Mouse (Mus musculus) erythroblast, embryonic 14.5 days (primary cell): ENCODE measurements around the gene Sgcd. TPM values are rescaled to one million over a fixed set of nuclear protein-coding genes. Genes with fewer than 3 reads are reported as not detected.

ENCODE experiments used
- H3K27me3 ChIP-seq: 2 replicates; pipeline ENCODE4 v1.6.1; 2012; ENCODE audit warnings: inconsistent platforms; ENCODE audit not compliant: control insufficient read depth
- H3K36me3 ChIP-seq: 2 replicates; pipeline ENCODE4 v1.6.1; 2012; ENCODE audit warnings: mild to moderate bottlenecking, inconsistent platforms; ENCODE audit not compliant: control insufficient read depth
- H3K4me1 ChIP-seq: 2 replicates; pipeline ENCODE4 v1.6.1; 2012; ENCODE audit warnings: inconsistent platforms; ENCODE audit not compliant: control insufficient read depth
- H3K4me3 ChIP-seq: replicated peaks from 2 replicates; pipeline ENCODE3; 2012; ENCODE audit warnings: moderate library complexity, mild to moderate bottlenecking, inconsistent platforms
- H3K9me3 ChIP-seq: 2 replicates; pipeline ENCODE4 v1.6.1; 2012; ENCODE audit warnings: low read length, inconsistent platforms, mixed read lengths; ENCODE audit not compliant: control insufficient read depth
- GATA1 ChIP-seq: IDR thresholded peaks from 2 replicates; pipeline ENCODE4 v1.6.1; 2012; ENCODE audit warnings: low read length, inconsistent platforms, mixed read lengths
- TAL1 ChIP-seq: IDR thresholded peaks from 3 replicates; pipeline ENCODE4 v1.6.1; 2012; ENCODE audit warnings: low read length, inconsistent platforms, mixed read lengths
- polyA plus RNA-seq: library from polyadenylated mRNA; stranded (reverse); fragments of >175 nt; gene quantifications from 2 replicates; pipeline ENCODE4 v1.2.3, GENCODE M21; 2012

Sgcd gene
- polyA plus RNA-seq, 1 experiment: not detected

DNA sequence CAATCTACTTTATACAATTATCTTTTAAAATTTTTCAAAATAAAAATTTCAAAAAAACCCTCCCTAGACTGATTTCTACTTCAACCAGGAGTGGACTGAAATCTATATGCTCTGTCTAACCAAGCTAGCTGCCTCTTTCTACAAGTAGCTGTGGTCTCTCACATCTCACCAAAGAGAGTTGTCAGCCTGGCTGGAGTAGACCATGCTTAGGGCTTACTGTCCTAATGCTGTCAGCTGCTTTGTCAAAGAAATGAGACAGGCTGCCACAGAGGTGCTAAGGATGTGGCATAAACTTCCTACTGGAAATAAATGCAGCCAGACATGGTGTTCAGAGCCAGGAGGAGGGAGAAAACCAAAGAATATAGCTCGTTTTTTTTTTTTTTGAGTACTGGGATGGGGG lies 760.5 kb downstream of the Sgcd start:
- Histone ChIP-seq H3K4me1 (no peaks in the 10 kb centered on the region), H3K27me3 (no peaks in the 10 kb centered on the region), H3K4me3 (no peak overlapping the region), H3K9me3 (no peaks in the 10 kb centered on the region), H3K36me3 (no peaks in the 10 kb centered on the region)
- no peak for TF ChIP-seq GATA1
- no peak for TF ChIP-seq TAL1

DNA sequence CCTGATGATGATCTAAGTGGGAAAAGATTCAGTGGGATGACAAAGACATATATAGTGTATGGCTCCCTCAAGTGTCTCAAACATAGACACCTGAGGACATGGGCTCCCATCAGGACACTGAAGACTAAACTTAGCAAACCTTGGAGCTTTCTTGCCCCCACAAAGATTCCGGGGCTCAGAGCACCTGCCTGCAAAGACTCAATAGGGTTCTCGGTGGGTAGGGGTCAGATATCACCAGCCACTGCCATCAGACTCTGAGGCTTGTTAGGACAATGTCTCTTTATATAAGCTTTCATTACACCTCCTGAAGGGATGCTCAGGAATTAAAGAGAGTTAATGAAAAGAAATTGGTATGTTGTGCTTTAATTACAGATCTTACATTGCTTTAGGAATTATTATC lies 764.6 kb downstream of the Sgcd start:
- no peak overlapping the region for H3K4me3 ChIP-seq
- TF ChIP-seq GATA1 (no peak), TAL1 (no peak)
- H3K4me1 ChIP-seq: no peaks in the 10 kb centered on the region
- no peaks in the 10 kb centered on the region for H3K36me3 ChIP-seq
- H3K27me3 ChIP-seq: no peaks in the 10 kb centered on the region
- no peaks in the 10 kb centered on the region for H3K9me3 ChIP-seq

DNA sequence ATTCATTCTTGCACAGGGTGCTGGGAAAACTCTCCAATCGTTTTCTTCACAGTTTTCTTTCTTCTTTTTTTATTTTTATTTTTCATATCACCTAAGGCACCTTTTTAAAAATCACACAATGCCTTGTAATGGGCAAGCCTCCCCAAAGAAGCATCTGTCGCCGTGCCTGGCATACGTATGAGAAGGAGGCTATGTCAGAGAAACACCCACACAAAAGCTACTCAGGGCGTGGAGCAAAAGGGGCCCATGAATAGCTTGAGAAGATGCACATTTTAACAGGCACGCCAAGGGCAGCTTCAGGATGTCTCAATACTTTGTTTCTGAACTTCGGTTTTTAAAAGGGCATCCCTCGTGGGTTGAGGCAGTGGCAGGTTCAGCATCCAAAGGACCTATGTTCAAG lies 777.2 kb downstream of the Sgcd start:
- Histone ChIP-seq H3K4me1 (no peaks in the 10 kb centered on the region), H3K9me3 (no peaks in the 10 kb centered on the region), H3K4me3 (no peak overlapping the region), H3K27me3 (no peaks in the 10 kb centered on the region), H3K36me3 (no peaks in the 10 kb centered on the region)
- TF ChIP-seq TAL1 (no peak), GATA1 (no peak)

DNA sequence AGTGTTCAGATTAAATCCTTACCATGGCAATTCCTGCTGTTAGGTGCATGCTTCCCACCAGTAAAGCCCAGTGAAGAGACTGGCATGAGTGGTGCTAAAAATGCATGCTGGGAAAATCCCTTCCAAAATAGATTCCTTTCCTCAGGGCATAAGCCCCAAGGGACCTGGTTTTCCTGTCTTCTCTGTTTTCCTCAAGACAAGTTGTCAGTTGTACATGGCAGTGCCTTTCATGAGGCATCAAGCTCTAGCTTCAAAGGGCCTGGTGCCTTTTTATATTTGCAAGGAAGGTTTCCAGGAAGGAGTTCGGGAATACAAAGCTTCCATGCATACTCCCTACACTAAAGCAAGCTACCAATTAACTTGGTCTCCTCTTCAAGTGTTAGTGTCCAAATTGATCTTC lies 782.3 kb downstream of the Sgcd start:
- Histone ChIP-seq H3K27me3 (no peaks in the 10 kb centered on the region), H3K4me3 (no peak overlapping the region), H3K9me3 (no peaks in the 10 kb centered on the region), H3K4me1 (no peaks in the 10 kb centered on the region), H3K36me3 (no peaks in the 10 kb centered on the region)
- TF ChIP-seq TAL1 (no peak), GATA1 (no peak)

DNA sequence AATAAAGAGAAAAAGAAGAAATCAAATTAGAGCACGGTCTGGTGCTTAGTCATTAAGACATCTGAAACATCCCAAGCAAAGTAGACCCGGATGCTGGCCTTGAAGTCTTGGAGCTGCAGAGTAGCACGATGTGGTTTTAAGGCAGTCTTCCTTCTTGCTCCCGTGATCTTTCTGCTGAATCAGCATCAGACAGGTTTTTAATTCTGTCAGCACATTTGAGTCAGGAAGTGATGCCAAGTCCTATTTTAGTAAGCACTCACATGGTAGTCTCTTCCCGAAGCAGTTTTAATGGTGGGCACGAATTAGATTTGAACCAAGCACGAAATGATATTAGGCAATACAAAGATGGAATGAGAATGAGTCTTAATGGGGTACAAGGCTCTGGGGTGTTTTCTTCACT lies 789.7 kb downstream of the Sgcd start:
- Histone ChIP-seq H3K27me3 (no peaks in the 10 kb centered on the region), H3K9me3 (no peaks in the 10 kb centered on the region), H3K36me3 (no peaks in the 10 kb centered on the region), H3K4me3 (no peak overlapping the region), H3K4me1 (no peaks in the 10 kb centered on the region)
- TF ChIP-seq GATA1 (no peak), TAL1 (no peak)

DNA sequence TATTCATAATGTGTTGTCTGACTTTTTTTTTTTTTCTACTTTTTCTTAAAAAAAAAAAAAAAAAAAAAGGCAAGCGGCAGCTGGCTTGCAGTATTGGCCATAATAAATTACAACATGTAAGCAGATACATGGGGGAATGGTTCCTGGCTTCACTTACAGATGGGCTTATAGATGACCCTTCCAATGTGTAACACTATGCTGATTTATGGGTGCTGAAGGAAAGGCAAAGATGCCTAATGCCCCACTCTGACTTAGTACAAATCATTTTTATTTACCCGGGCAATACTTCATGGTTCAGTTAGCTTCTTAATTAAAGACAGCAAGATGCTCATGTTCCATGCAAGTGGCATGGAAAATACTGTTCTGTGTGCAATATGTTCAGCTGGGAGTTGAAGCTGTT lies 800.2 kb downstream of the Sgcd start:
- Histone ChIP-seq H3K4me1 (no peaks in the 10 kb centered on the region), H3K36me3 (no peaks in the 10 kb centered on the region), H3K9me3 (no peaks in the 10 kb centered on the region), H3K27me3 (no peaks in the 10 kb centered on the region), H3K4me3 (no peak overlapping the region)
- TF ChIP-seq TAL1 (no peak), GATA1 (no peak)

DNA sequence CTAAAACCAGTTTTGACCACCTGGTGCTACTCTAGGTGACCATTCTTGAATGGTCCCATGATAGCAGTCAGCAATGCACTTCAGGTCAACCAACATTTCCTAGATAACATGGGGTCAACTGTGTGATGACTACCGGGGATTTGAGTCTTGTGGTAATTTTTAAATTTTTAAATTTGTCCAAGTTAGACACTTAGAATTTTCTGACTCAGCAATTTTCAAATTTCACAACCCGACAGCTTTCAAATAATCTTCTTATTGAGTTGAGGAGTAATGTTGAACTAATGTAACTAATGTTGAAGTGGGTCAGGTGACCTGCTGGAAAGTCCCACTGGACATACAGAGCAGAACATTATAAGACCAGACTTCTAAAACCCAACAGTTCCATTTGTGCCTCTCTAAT lies 813.8 kb downstream of the Sgcd start:
- Histone ChIP-seq H3K36me3 (no peaks in the 10 kb centered on the region), H3K27me3 (no peaks in the 10 kb centered on the region), H3K4me3 (no peak overlapping the region), H3K9me3 (0 out of 2 replicates have a peak, but pooled peaks cover 3% of the 10 kb centered on the region), H3K4me1 (no peaks in the 10 kb centered on the region)
- TF ChIP-seq TAL1: no peak
- TF ChIP-seq GATA1: no peak

DNA sequence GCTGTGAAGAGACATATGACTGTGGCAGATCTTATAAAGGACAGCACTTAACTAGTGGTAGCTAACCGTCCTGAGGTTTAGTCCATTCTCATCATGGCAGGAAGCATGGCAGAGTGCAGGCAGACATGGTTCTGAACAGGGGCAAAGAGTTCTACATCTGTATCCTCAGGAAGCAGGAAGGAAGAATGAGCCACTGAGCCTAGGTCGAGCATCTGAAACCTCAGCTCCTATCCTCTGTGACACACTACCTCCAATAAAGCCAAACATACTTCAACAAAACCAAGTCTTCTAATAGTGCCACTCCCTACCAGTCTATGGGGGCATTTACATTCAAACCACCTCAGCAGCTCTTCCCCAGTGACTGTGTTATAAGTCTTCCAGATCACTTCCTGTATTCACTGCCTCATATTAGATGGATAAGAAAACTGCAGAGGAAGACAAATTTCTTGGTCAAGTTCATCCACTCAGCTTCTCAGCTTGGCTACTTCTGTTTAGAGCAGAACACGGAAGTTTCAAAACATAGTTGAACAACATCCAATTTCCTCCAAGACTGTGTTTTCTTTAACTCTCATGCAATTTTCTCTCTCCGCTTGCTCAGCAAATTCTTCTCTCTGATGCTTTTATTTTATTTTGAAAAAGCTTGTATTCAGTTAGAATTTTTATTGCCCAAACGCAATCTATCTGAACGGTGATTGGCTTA lies 817.7 kb downstream of the Sgcd start:
- H3K4me3 ChIP-seq: no peak overlapping the region

DNA sequence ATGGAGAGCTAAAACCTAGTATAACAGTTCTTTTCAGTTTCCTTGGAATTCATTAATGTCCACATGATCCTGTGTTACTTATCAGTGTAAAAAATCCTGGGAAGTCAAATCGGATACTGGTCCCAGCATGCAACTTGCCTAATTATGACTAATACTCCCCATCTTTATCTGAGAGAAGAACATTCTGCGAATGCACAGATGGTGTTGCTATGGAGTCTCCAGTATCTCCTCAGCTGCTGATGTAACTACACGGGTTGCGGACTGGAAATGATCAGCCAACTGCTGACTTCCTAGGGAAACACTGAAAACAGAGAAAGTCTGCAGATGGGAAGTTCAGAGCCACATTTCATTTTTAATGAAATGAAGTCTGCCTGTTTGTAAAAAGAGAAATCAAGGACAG lies 821.4 kb downstream of the Sgcd start:
- TF ChIP-seq TAL1 (no peak), GATA1 (no peak)
- Histone ChIP-seq H3K9me3 (no peaks in the 10 kb centered on the region), H3K36me3 (no peaks in the 10 kb centered on the region), H3K4me1 (no peaks in the 10 kb centered on the region), H3K4me3 (no peak overlapping the region), H3K27me3 (no peaks in the 10 kb centered on the region)

More for the DNA sequence above, 817.7 kb downstream of the Sgcd start:
- H3K27me3 ChIP-seq: no peaks in the 10 kb centered on the region
- TF ChIP-seq TAL1: no peak
- TF ChIP-seq GATA1: no peak
- H3K36me3 ChIP-seq: no peaks in the 10 kb centered on the region
- 0 out of 2 replicates have a peak, but pooled peaks cover 2% of the 10 kb centered on the region for H3K9me3 ChIP-seq
- no peaks in the 10 kb centered on the region for H3K4me1 ChIP-seq

DNA sequence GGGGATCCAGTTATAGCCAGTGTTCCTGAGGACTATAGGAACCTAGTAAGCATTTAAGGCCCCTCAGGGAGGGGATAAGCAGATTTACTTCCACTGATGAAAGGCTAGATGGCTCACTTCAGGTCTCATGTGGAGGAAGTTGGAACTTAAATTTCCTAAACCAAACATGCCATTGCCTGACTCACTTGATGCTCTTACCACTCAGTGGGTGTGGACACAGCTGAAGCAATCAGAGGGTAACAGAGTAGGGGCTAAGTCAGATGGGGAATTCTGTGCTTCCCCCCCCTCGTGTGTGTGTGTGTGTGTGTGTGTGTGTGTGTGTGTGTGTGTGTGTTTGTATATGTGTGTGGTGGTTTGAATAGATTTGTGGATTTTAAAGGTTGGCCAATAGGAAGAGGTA lies 830.7 kb downstream of the Sgcd start:
- Histone ChIP-seq H3K27me3 (no peaks in the 10 kb centered on the region), H3K36me3 (no peaks in the 10 kb centered on the region), H3K4me3 (no peak overlapping the region), H3K9me3 (no peaks in the 10 kb centered on the region), H3K4me1 (no peaks in the 10 kb centered on the region)
- TF ChIP-seq GATA1 (no peak), TAL1 (no peak)
